Comparison of ENCODE assay signal across 14 mouse cellular contexts in the genomic region with DNA sequence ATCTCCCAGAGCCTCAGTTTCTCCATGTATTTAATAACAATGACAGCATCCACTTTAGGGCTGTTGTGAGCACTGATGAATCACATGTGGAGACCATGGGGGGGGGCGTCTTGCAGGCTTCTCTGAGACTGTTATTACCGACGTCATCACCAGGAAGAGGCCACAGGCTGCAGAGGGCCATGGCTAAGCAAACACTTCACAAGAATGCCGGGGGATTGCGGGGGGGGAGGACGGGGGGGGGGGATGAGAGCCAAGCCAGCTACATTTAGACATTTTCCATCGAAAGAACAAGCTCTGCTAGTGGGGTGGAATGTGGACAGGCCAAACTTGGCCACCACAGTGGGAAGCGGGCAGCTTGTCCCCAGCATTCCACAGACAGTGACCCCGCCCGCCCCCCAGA.
DNase-seq lines count a peak whose midpoint lies in the region; ATAC-seq and TF ChIP-seq lines count a peak whose summit lies in the region.
"Had no signal": no experiment of that assay in that cellular context is flagged by ENCODE, and none has a peak within 500 bp of the region (broad histone marks: within the 10 kb centered on the region; RNA-seq: fewer than 3 reads in every experiment).

No protein-coding gene starts in this region.

- TF ChIP-seq CTCF in hindbrain, postnatal 0 days (IDR thresholded peaks at IDR 0.05; ENCODE audit: low read depth), result no peak
- TF ChIP-seq CTCF in intestine, postnatal 0 days (IDR thresholded peaks at IDR 0.05; ENCODE audit: low read depth), result no peak

- peaks cover 59% of the 10 kb centered on the region for H3K4me1 ChIP-seq in hindbrain, embryonic 12.5 days
- H3K4me1 ChIP-seq in hindbrain, postnatal 0 days (ENCODE audit: insufficient read depth, low read length), result peaks cover 7% of the 10 kb centered on the region; the same call in 1 of the 2 replicates
- H3K4me1 ChIP-seq in intestine, postnatal 0 days (replicated peaks; ENCODE audit: control insufficient read depth, insufficient read depth, low read length), result 0 out of 2 replicates have a peak, but pooled peaks cover 3% of the 10 kb centered on the region

- ATAC-seq in hindbrain, embryonic 12.5 days (ENCODE audit: low FRiP score), result no peak
- no peak for ATAC-seq in hindbrain, postnatal 0 days
- ATAC-seq in intestine, postnatal 0 days, result no peak
- no peak for ATAC-seq in cerebellum, adult (ENCODE audit: insufficient number of reproducible peaks, low FRiP score, low TSS enrichment)

- H3K27me3 ChIP-seq in hindbrain, embryonic 12.5 days, result 0 out of 2 replicates have a peak, but pooled peaks cover 2% of the 10 kb centered on the region
- H3K27me3 ChIP-seq in hindbrain, postnatal 0 days (ENCODE audit: insufficient read depth, low read length), result no peaks in the 10 kb centered on the region
- no peaks in the 10 kb centered on the region for H3K27me3 ChIP-seq in intestine, postnatal 0 days (replicated peaks; ENCODE audit: control insufficient read depth, insufficient read depth, low read length)

- H3K36me3 ChIP-seq in hindbrain, embryonic 12.5 days, result no peaks in the 10 kb centered on the region
- H3K36me3 ChIP-seq in hindbrain, postnatal 0 days (ENCODE audit: insufficient read depth, low read length), result no peaks in the 10 kb centered on the region
- no peaks in the 10 kb centered on the region for H3K36me3 ChIP-seq in intestine, postnatal 0 days (ENCODE audit: control insufficient read depth, insufficient read depth)

- H3K9me3 ChIP-seq in hindbrain, embryonic 12.5 days (replicated peaks), result no peaks in the 10 kb centered on the region
- no peaks in the 10 kb centered on the region for H3K9me3 ChIP-seq in hindbrain, postnatal 0 days (ENCODE audit: low read length)
- H3K9me3 ChIP-seq in intestine, postnatal 0 days (ENCODE audit: control insufficient read depth), result no peaks in the 10 kb centered on the region

- H3K4me2 ChIP-seq in hindbrain, embryonic 12.5 days (replicated peaks), result no peak overlapping the region
- no peak overlapping the region for H3K4me2 ChIP-seq in hindbrain, postnatal 0 days (ENCODE audit: low read depth, low read length)
- no peak overlapping the region for H3K4me2 ChIP-seq in intestine, postnatal 0 days (replicated peaks; ENCODE audit: low read depth)
- H3K4me2 ChIP-seq: midbrain, embryonic 11.5 days had no signal

- WGBS in hindbrain, embryonic 12.5 days, result 64% methylated on average over 10 of the region's 10 CpGs
- WGBS in hindbrain, postnatal 0 days, result 62% methylated on average over 10 of the region's 10 CpGs
- WGBS in intestine, postnatal 0 days, result 33% methylated on average over 10 of the region's 10 CpGs

- no peak overlapping the region for H3K4me3 ChIP-seq in hindbrain, embryonic 12.5 days
- no peak overlapping the region for H3K4me3 ChIP-seq in hindbrain, postnatal 0 days (ENCODE audit: low read length)
- H3K4me3 ChIP-seq in intestine, postnatal 0 days (ENCODE audit: low read depth, low read length), result no peak overlapping the region

- H3K27ac ChIP-seq in hindbrain, embryonic 12.5 days, result no peak overlapping the region; the same call in 1 of the 2 replicates
- no peak overlapping the region for H3K27ac ChIP-seq in hindbrain, postnatal 0 days
- H3K27ac ChIP-seq in intestine, postnatal 0 days (ENCODE audit: low read depth, low read length), result no peak overlapping the region; the same call in 1 of the 2 replicates

- H3K9ac ChIP-seq in hindbrain, embryonic 12.5 days, result 0 out of 2 replicates have a peak overlapping the region, but pooled peaks have one; percentile 27
- H3K9ac ChIP-seq in hindbrain, postnatal 0 days (replicated peaks; ENCODE audit: low read length), result no peak overlapping the region
- 0 out of 2 replicates have a peak overlapping the region, but pooled peaks have one; percentile 1 for H3K9ac ChIP-seq in intestine, postnatal 0 days (ENCODE audit: low read depth, low read length)

- no peak for DNase-seq in hindbrain, postnatal 0 days (ENCODE audit: low spot score)
- DNase-seq in 3134 (ENCODE audit: extremely low read depth, insufficient read length, low spot score) (peak; percentile 58), 416B (ENCODE audit: low read depth) (peak; percentile 89)
- no peak for DNase-seq in frontal cortex, adult 2 months (ENCODE audit: extremely low spot score in 1 of 2, low spot score in 1 of 2)
- DNase-seq: adrenal gland, adult 8-10 months; cerebellum, adult 2 months; gastrocnemius, postnatal 25 days; kidney, postnatal 25 days; left cerebral cortex, postnatal 4 days; thymus, postnatal 4 days had no signal

Comparison
In these comparisons a context has a peak if more than half of its experiments do, and no peak if none do; other contexts are left out.
1. DNase-seq: peak in 3134 (single experiment) and 416B (single experiment); none in hindbrain, postnatal 0 days (single experiment) and frontal cortex, adult 2 months (0 of 2).